Mouse (Mus musculus): ENCODE measurements around the gene Plekhg3. TPM values are rescaled to one million over a fixed set of nuclear protein-coding genes. Genes with fewer than 3 reads are reported as not detected.

Gene Plekhg3
- total and polyA plus RNA-seq, 3 experiments, result 12.4 to 17.8 (median 12.5) TPM

- peaks cover 3% of the 10 kb centered on the region for H3K36me3 ChIP-seq (replicated peaks)
- peaks cover 77% of the 10 kb centered on the region for H3K27me3 ChIP-seq (ENCODE audit: insufficient read depth, low read length)
- H3K4me3 ChIP-seq (ENCODE audit: low read depth, low read length), result no peak overlapping the region
- DNase-seq (ENCODE audit: low spot score), result no peak
- no peak for TF ChIP-seq GATA1 (IDR thresholded peaks at IDR 0.05; ENCODE audit: borderline replicate concordance, low read length)
- no peak for TF ChIP-seq CTCF (IDR thresholded peaks at IDR 0.05; ENCODE audit: low read depth, low read length)
- no peak for TF ChIP-seq GATA2 (IDR thresholded peaks at IDR 0.05; ENCODE audit: borderline replicate concordance, low read depth, low read length)
- TF ChIP-seq POLR2AphosphoS5 (IDR thresholded peaks at IDR 0.05; ENCODE audit: insufficient replicate concordance, low read depth, low read length), result no peak
- no peak for TF ChIP-seq TAL1 (conservative IDR thresholded peaks at IDR 0.05; ENCODE audit: low read depth, low read length)
- no peaks in the 10 kb centered on the region for H3K9me3 ChIP-seq (replicated peaks)
- no peak for ATAC-seq (ENCODE audit: extremely low read depth, insufficient number of reproducible peaks, low FRiP score, poor library complexity, severe bottlenecking)
- H3K4me1 ChIP-seq (ENCODE audit: insufficient read depth, low read depth, low read length), result peaks cover 41% of the 10 kb centered on the region
Observed at GRCm38 (mm10) chr12:76549203-76549602, 18.5 kb downstream of the Plekhg3 start.

- Histone ChIP-seq H3K4me1 (ENCODE audit: insufficient read depth, low read depth, low read length) (peaks cover 29% of the 10 kb centered on the region), H3K27me3 (ENCODE audit: insufficient read depth, low read length) (peaks cover 79% of the 10 kb centered on the region), H3K4me3 (ENCODE audit: low read depth, low read length) (no peak overlapping the region), H3K36me3 (replicated peaks) (peaks cover 3% of the 10 kb centered on the region), H3K9me3 (replicated peaks) (no peaks in the 10 kb centered on the region)
- DNase-seq (ENCODE audit: low spot score) (peak; percentile 56), ATAC-seq (ENCODE audit: extremely low read depth, insufficient number of reproducible peaks, low FRiP score, poor library complexity, severe bottlenecking) (no peak)
- no peak for TF ChIP-seq TAL1 (conservative IDR thresholded peaks at IDR 0.05; ENCODE audit: low read depth, low read length)
Observed at GRCm38 (mm10) chr12:76552321-76552720, 21.6 kb downstream of the Plekhg3 start.

GRCm38 (mm10) chr12:76552958-76553357 lies 22.3 kb downstream of the Plekhg3 start:
- Histone ChIP-seq H3K4me3 (ENCODE audit: low read depth, low read length) (no peak overlapping the region), H3K9me3 (replicated peaks) (no peaks in the 10 kb centered on the region), H3K27me3 (ENCODE audit: insufficient read depth, low read length) (peaks cover 79% of the 10 kb centered on the region), H3K36me3 (replicated peaks) (peaks cover 3% of the 10 kb centered on the region), H3K4me1 (ENCODE audit: insufficient read depth, low read depth, low read length) (peaks cover 23% of the 10 kb centered on the region; the same call in 1 of the 2 replicates)
- ATAC-seq (ENCODE audit: extremely low read depth, insufficient number of reproducible peaks, low FRiP score, poor library complexity, severe bottlenecking) (no peak), DNase-seq (ENCODE audit: low spot score) (no peak)
- no peak for TF ChIP-seq TAL1 (conservative IDR thresholded peaks at IDR 0.05; ENCODE audit: low read depth, low read length)
- TF ChIP-seq POLR2AphosphoS5 (IDR thresholded peaks at IDR 0.05; ENCODE audit: insufficient replicate concordance, low read depth, low read length), result no peak
- TF ChIP-seq GATA1 (IDR thresholded peaks at IDR 0.05; ENCODE audit: borderline replicate concordance, low read length), result no peak
- no peak for TF ChIP-seq GATA2 (IDR thresholded peaks at IDR 0.05; ENCODE audit: borderline replicate concordance, low read depth, low read length)
- TF ChIP-seq CTCF (IDR thresholded peaks at IDR 0.05; ENCODE audit: low read depth, low read length), result no peak

- DNase-seq (ENCODE audit: low spot score) (no peak), ATAC-seq (ENCODE audit: extremely low read depth, insufficient number of reproducible peaks, low FRiP score, poor library complexity, severe bottlenecking) (no peak)
- TF ChIP-seq POLR2AphosphoS5 (IDR thresholded peaks at IDR 0.05; ENCODE audit: insufficient replicate concordance, low read depth, low read length) (no peak), GATA1 (IDR thresholded peaks at IDR 0.05; ENCODE audit: borderline replicate concordance, low read length) (no peak), TAL1 (conservative IDR thresholded peaks at IDR 0.05; ENCODE audit: low read depth, low read length) (no peak), GATA2 (IDR thresholded peaks at IDR 0.05; ENCODE audit: borderline replicate concordance, low read depth, low read length) (no peak), CTCF (IDR thresholded peaks at IDR 0.05; ENCODE audit: low read depth, low read length) (no peak)
- peaks cover under 1% of the 10 kb centered on the region for H3K36me3 ChIP-seq (replicated peaks)
- H3K27me3 ChIP-seq (ENCODE audit: insufficient read depth, low read length), result peaks cover 76% of the 10 kb centered on the region
- H3K9me3 ChIP-seq (replicated peaks), result no peaks in the 10 kb centered on the region
- no peak overlapping the region for H3K4me3 ChIP-seq (ENCODE audit: low read depth, low read length)
- H3K4me1 ChIP-seq (ENCODE audit: insufficient read depth, low read depth, low read length), result peaks cover 19% of the 10 kb centered on the region; the same call in 1 of the 2 replicates
Observed at GRCm38 (mm10) chr12:76553917-76554316, 23.2 kb downstream of the Plekhg3 start.

- Histone ChIP-seq H3K36me3 (replicated peaks) (no peaks in the 10 kb centered on the region), H3K9me3 (replicated peaks) (no peaks in the 10 kb centered on the region), H3K4me1 (ENCODE audit: insufficient read depth, low read depth, low read length) (peaks cover 19% of the 10 kb centered on the region; the same call in 1 of the 2 replicates), H3K4me3 (ENCODE audit: low read depth, low read length) (no peak overlapping the region), H3K27me3 (ENCODE audit: insufficient read depth, low read length) (peaks cover 73% of the 10 kb centered on the region)
- ATAC-seq (ENCODE audit: extremely low read depth, insufficient number of reproducible peaks, low FRiP score, poor library complexity, severe bottlenecking), result no peak
- no peak for DNase-seq (ENCODE audit: low spot score)
- TF ChIP-seq GATA1 (IDR thresholded peaks at IDR 0.05; ENCODE audit: borderline replicate concordance, low read length) (no peak), TAL1 (conservative IDR thresholded peaks at IDR 0.05; ENCODE audit: low read depth, low read length) (no peak), GATA2 (IDR thresholded peaks at IDR 0.05; ENCODE audit: borderline replicate concordance, low read depth, low read length) (no peak), POLR2AphosphoS5 (IDR thresholded peaks at IDR 0.05; ENCODE audit: insufficient replicate concordance, low read depth, low read length) (no peak), CTCF (IDR thresholded peaks at IDR 0.05; ENCODE audit: low read depth, low read length) (no peak)
Observed at GRCm38 (mm10) chr12:76554392-76554791, 23.7 kb downstream of the Plekhg3 start.

GRCm38 (mm10) chr12:76554871-76555386 lies 24.2 kb downstream of the Plekhg3 start:
- peaks cover 19% of the 10 kb centered on the region; the same call in 1 of the 2 replicates for H3K4me1 ChIP-seq (ENCODE audit: insufficient read depth, low read depth, low read length)
- DNase-seq (ENCODE audit: low spot score) (no peak), ATAC-seq (ENCODE audit: extremely low read depth, insufficient number of reproducible peaks, low FRiP score, poor library complexity, severe bottlenecking) (no peak)
- H3K4me3 ChIP-seq (ENCODE audit: low read depth, low read length), result no peak overlapping the region
- H3K36me3 ChIP-seq (replicated peaks), result peaks cover 1% of the 10 kb centered on the region
- H3K9me3 ChIP-seq (replicated peaks), result no peaks in the 10 kb centered on the region
- TF ChIP-seq GATA2 (IDR thresholded peaks at IDR 0.05; ENCODE audit: borderline replicate concordance, low read depth, low read length), result no peak
- peaks cover 72% of the 10 kb centered on the region for H3K27me3 ChIP-seq (ENCODE audit: insufficient read depth, low read length)

GRCm38 (mm10) chr12:76556187-76556586 lies 25.5 kb downstream of the Plekhg3 start:
- DNase-seq (ENCODE audit: low spot score) (no peak), ATAC-seq (ENCODE audit: extremely low read depth, insufficient number of reproducible peaks, low FRiP score, poor library complexity, severe bottlenecking) (no peak)
- H3K9me3 ChIP-seq (replicated peaks), result no peaks in the 10 kb centered on the region
- H3K4me3 ChIP-seq (ENCODE audit: low read depth, low read length), result no peak overlapping the region
- H3K4me1 ChIP-seq (ENCODE audit: insufficient read depth, low read depth, low read length), result peaks cover 19% of the 10 kb centered on the region; the same call in 1 of the 2 replicates
- no peak for TF ChIP-seq POLR2AphosphoS5 (IDR thresholded peaks at IDR 0.05; ENCODE audit: insufficient replicate concordance, low read depth, low read length)
- peaks cover 67% of the 10 kb centered on the region for H3K27me3 ChIP-seq (ENCODE audit: insufficient read depth, low read length)
- H3K36me3 ChIP-seq (replicated peaks), result peaks cover 10% of the 10 kb centered on the region
